22 mouse cellular contexts compared by ENCODE assay signal in genomic region chr7:115290801-115291417, GRCm38 (mm10).
DNase-seq lines count a peak whose midpoint lies in the region; ATAC-seq lines count a peak whose summit lies in the region.
"Had no signal": no experiment of that assay in that cellular context is flagged by ENCODE, and none has a peak within 500 bp of the region (broad histone marks: within the 10 kb centered on the region; RNA-seq: fewer than 3 reads in every experiment).

No protein-coding gene starts in this region.

- H3K4me1 ChIP-seq in forebrain, embryonic 14.5 days (ENCODE audit: control insufficient read depth, insufficient read depth, low read length): no peaks in the 10 kb centered on the region
- peaks cover 13% of the 10 kb centered on the region for H3K4me1 ChIP-seq in forebrain, embryonic 13.5 days
- peaks cover 11% of the 10 kb centered on the region for H3K4me1 ChIP-seq in neural tube, embryonic 13.5 days (replicated peaks)
- H3K4me1 ChIP-seq: megakaryocyte, embryonic 14.5 days had no signal

- no peaks in the 10 kb centered on the region for H3K36me3 ChIP-seq in forebrain, embryonic 14.5 days (ENCODE audit: control insufficient read depth, insufficient read depth, low read length)
- no peaks in the 10 kb centered on the region for H3K36me3 ChIP-seq in forebrain, embryonic 13.5 days (ENCODE audit: poor library complexity, severe bottlenecking)
- H3K36me3 ChIP-seq in neural tube, embryonic 13.5 days: no peaks in the 10 kb centered on the region
- H3K36me3 ChIP-seq: embryonic facial prominence, embryonic 10.5 days; heart, embryonic 10.5 days; kidney, embryonic 15.5 days had no signal

- no peak overlapping the region for H3K27ac ChIP-seq in forebrain, embryonic 14.5 days (ENCODE audit: low read depth, low read length)
- no peak overlapping the region for H3K27ac ChIP-seq in forebrain, embryonic 13.5 days
- H3K27ac ChIP-seq in neural tube, embryonic 13.5 days (replicated peaks): no peak overlapping the region
- H3K27ac ChIP-seq: embryonic facial prominence, embryonic 10.5 days; heart, embryonic 10.5 days; kidney, embryonic 15.5 days; liver, embryonic 14.5 days had no signal

- DNase-seq in forebrain, embryonic 14.5 days (ENCODE audit: low spot score): peak; percentile 22
- peak; percentile 35 for DNase-seq in adrenal gland, postnatal 10 days
- peak; percentile 36 for DNase-seq in embryo, embryonic 11 days
- no peak for DNase-seq in kidney, postnatal 10 days
- no peak for DNase-seq in right cerebral cortex, adult 2 months (ENCODE audit: low spot score in 2 of 2)
- DNase-seq: cerebellum, adult 2 months; cerebellum, postnatal 25 days; forebrain, postnatal 0 days; kidney, adult 11 months; kidney, postnatal 4 days; lung, embryonic 14.5 days; midbrain, embryonic 14.5 days; right cerebral cortex, postnatal 14 days; spleen, adult 18-20 months; thymus, postnatal 25 days had no signal

- ATAC-seq in forebrain, embryonic 14.5 days: no peak
- ATAC-seq in forebrain, embryonic 13.5 days: no peak
- ATAC-seq in neural tube, embryonic 13.5 days (ENCODE audit: low read depth): peak; percentile 61
- ATAC-seq: forebrain, postnatal 0 days had no signal

- WGBS in forebrain, embryonic 14.5 days: 32% methylated on average over 7 of the region's 7 CpGs
- WGBS in forebrain, embryonic 13.5 days: 43% methylated on average over 7 of the region's 7 CpGs
- WGBS in neural tube, embryonic 13.5 days: 21% methylated on average over 7 of the region's 7 CpGs

- no peak overlapping the region for H3K4me2 ChIP-seq in forebrain, embryonic 14.5 days (ENCODE audit: low read length)
- no peak overlapping the region for H3K4me2 ChIP-seq in forebrain, embryonic 13.5 days
- H3K4me2 ChIP-seq in neural tube, embryonic 13.5 days: no peak overlapping the region
- H3K4me2 ChIP-seq: kidney, embryonic 15.5 days; lung, embryonic 14.5 days had no signal

- H3K4me3 ChIP-seq in forebrain, embryonic 14.5 days (ENCODE audit: low read depth, low read length): no peak overlapping the region
- H3K4me3 ChIP-seq in forebrain, embryonic 13.5 days: no peak overlapping the region
- H3K4me3 ChIP-seq in neural tube, embryonic 13.5 days: no peak overlapping the region
- H3K4me3 ChIP-seq: embryonic facial prominence, embryonic 10.5 days; heart, embryonic 10.5 days; kidney, embryonic 15.5 days; megakaryocyte, embryonic 14.5 days had no signal

- H3K27me3 ChIP-seq in forebrain, embryonic 14.5 days (replicated peaks; ENCODE audit: control insufficient read depth, insufficient read depth, low read length): no peaks in the 10 kb centered on the region
- H3K27me3 ChIP-seq in forebrain, embryonic 13.5 days: 0 out of 2 replicates have a peak, but pooled peaks cover 3% of the 10 kb centered on the region
- H3K27me3 ChIP-seq in neural tube, embryonic 13.5 days: no peaks in the 10 kb centered on the region
- H3K27me3 ChIP-seq: kidney, embryonic 15.5 days had no signal

- H3K9me3 ChIP-seq in forebrain, embryonic 14.5 days (replicated peaks; ENCODE audit: control insufficient read depth, low read length): no peaks in the 10 kb centered on the region
- H3K9me3 ChIP-seq in forebrain, embryonic 13.5 days (replicated peaks): no peaks in the 10 kb centered on the region
- H3K9me3 ChIP-seq in neural tube, embryonic 13.5 days: no peaks in the 10 kb centered on the region
- H3K9me3 ChIP-seq: embryonic facial prominence, embryonic 10.5 days; heart, embryonic 10.5 days; kidney, embryonic 15.5 days; megakaryocyte, embryonic 14.5 days had no signal

- no peak overlapping the region for H3K9ac ChIP-seq in forebrain, embryonic 14.5 days (ENCODE audit: low read length)
- H3K9ac ChIP-seq in forebrain, embryonic 13.5 days: no peak overlapping the region
- H3K9ac ChIP-seq in neural tube, embryonic 13.5 days: no peak overlapping the region
- H3K9ac ChIP-seq: forebrain, postnatal 0 days; kidney, embryonic 15.5 days; liver, embryonic 14.5 days; lung, embryonic 14.5 days had no signal

Comparison
In these comparisons a context has a peak if more than half of its experiments do, and no peak if none do; other contexts are left out.
1. DNase-seq: peak in forebrain, embryonic 14.5 days (single experiment), adrenal gland, postnatal 10 days (single experiment) and embryo, embryonic 11 days (single experiment); none in kidney, postnatal 10 days (single experiment) and right cerebral cortex, adult 2 months (0 of 2).